Mouse (Mus musculus) hindbrain, embryonic 15.5 days (tissue): ENCODE measurements at regions not wholly inside any gene's neighbourhood (a gene's known extent, or its start where the extent isn't known, plus 50 kb on each side); places are given as distances from the start of the nearest gene placed in this dataset.

Experiments used
- ATAC-seq: fragments of 200-750 bp; cut with Nextera tagmentation; 2 replicates; pipeline ENCODE4 v1.8.0; 2017; ENCODE audit warnings: low read depth, moderate number of reproducible peaks, moderate TSS enrichment; ENCODE audit not compliant: low FRiP score
- H3K27ac ChIP-seq: fragments of 300-500 bp; sonication (generic); replicated peaks from 2 replicates; pipeline ENCODE4 v1.5.1; 2015; ENCODE audit warnings: mild to moderate bottlenecking, inconsistent platforms
- H3K27me3 ChIP-seq: fragments of 300-500 bp; sonication (generic); 2 replicates; pipeline ENCODE4 v1.6.1; 2015; ENCODE audit warnings: control low read depth, inconsistent platforms
- H3K36me3 ChIP-seq: fragments of 300-500 bp; sonication (generic); 2 replicates; pipeline ENCODE4 v1.6.1; 2015; ENCODE audit warnings: control low read depth, inconsistent platforms
- H3K4me1 ChIP-seq: fragments of 300-500 bp; sonication (generic); replicated peaks from 2 replicates; pipeline ENCODE4 v1.6.1; 2015; ENCODE audit warnings: control low read depth, inconsistent platforms
- H3K4me2 ChIP-seq: fragments of 300-500 bp; sonication (generic); 2 replicates; pipeline ENCODE4 v1.6.1; 2015; ENCODE audit warnings: moderate library complexity, mild to moderate bottlenecking, inconsistent platforms
- H3K4me3 ChIP-seq: fragments of 300-500 bp; sonication (generic); 2 replicates; pipeline ENCODE4 v1.5.1; 2015; ENCODE audit warnings: mild to moderate bottlenecking, inconsistent platforms
- H3K9ac ChIP-seq: fragments of 300-500 bp; sonication (generic); 2 replicates; pipeline ENCODE4 v1.6.1; 2015; ENCODE audit warnings: inconsistent platforms
- H3K9me3 ChIP-seq: fragments of 300-500 bp; sonication (generic); 2 replicates; pipeline ENCODE4 v1.6.1; 2016; ENCODE audit warnings: control low read depth, inconsistent platforms
- WGBS: fragments of 180-500 bp; shearing (Covaris S2); methylation state at CpG from one replicate; pipeline ENCODE4 v1.1.7; 2015; 5-methylcytosine and 5-hydroxymethylcytosine counted together

DNA sequence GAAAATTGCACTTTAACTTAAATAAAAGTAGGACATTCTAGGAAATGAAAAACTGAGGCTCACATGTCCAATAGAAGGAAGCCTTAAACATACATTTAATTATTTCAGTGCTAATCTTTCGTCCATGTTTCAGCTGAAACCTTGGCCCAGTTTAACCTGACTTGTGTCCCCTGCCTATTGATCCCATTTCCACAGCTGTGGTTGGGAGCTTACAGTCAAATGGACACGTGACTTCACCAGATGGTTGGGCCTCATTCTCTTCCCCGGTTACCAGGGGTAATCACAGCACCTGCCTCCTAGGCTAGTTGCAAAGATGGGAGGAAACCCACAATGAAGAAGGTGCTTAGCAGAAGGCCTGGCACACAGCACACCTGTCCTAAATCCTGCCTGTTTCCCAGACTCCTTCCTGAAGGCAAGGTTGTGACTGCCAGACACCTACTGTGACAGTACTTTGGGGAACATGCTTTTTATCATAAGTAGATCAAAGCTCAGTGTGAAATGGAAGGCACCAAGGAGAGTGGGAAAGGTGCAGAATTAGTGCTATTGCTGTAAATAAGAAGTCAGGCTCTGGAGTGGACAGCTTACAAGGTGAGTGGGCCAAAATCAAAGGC, 52.4 kb upstream of the Gadd45a start:
- Histone ChIP-seq H3K36me3 (no peaks in the 10 kb centered on the region), H3K4me3 (no peak overlapping the region), H3K4me1 (no peaks in the 10 kb centered on the region), H3K27me3 (no peaks in the 10 kb centered on the region), H3K9ac (no peak overlapping the region), H3K9me3 (no peaks in the 10 kb centered on the region), H3K27ac (no peak overlapping the region), H3K4me2 (no peak overlapping the region)
- 69% methylated on average over 3 of the region's 3 CpGs for WGBS
- no peak for ATAC-seq

DNA sequence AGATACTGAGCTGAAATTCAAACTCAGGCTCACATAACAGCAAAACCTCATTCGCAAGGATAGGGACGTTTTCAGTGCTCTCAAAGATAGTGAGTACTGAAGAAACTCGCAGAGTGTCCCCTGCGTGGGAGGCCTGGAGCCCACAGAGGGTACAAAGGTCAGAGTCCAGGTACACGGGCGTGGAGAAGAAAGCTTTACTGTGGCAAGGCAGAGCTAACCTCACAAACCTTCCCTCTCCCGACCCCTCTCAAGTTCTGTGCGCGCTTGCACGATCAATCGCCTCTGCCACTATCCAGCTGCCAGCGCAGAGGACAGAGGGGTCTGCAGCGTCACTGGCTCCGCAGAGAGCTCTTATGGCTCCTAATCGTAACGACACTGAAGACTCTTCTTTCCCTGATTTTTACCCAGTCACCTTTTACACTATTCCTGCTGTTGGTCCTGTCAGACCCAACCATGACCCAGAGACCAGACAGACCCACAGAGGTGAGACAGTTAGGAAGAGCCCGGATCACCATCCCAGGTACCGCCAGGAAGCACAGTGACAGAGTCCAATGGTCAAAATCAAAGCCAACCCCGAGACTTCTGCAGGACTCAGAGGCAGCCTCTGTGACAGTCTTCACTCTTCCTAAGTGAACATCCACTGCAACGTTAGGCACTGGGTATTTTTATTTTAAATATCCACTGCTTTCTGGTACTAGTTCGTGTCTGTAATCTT, 51.6 kb upstream of the Gadd45a start:
- Histone ChIP-seq H3K4me2 (no peak overlapping the region), H3K4me3 (no peak overlapping the region), H3K9me3 (no peaks in the 10 kb centered on the region), H3K36me3 (no peaks in the 10 kb centered on the region), H3K27me3 (no peaks in the 10 kb centered on the region), H3K4me1 (no peaks in the 10 kb centered on the region), H3K9ac (no peak overlapping the region), H3K27ac (no peak overlapping the region)
- WGBS = 79% methylated on average over 21 of the region's 21 CpGs
- no peak for ATAC-seq

DNA sequence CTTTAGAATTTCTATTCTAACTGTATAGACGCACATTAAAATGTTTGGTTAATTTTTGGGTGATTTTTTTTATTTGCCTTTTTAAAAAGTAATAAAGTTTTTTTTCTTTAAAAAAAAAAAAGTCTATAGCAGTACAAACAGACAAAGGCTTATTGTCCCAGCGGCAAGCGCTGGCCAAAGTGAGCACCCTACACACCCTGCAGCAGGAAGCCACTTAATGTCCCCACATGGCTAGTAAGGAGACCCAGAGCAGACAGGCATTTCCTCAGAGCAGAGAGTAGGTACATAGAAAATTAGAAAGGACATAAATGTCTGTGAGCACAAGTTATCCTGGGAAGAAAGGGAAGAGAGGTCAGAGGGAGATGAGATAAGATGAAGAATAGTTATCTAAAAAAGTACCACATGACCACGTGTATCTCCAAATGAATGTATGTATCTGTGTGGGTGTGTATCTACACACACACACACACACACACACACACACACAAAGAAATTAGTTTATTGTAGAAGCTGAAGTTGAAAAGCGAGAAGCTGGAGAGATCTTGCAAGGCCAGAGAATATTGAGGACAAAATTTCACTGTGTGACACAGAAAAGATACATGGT, 50.7 kb upstream of the Gadd45a start:
- H3K4me1 ChIP-seq = no peaks in the 10 kb centered on the region
- WGBS = 75% methylated on average over 5 of the region's 5 CpGs
- no peaks in the 10 kb centered on the region for H3K9me3 ChIP-seq
- H3K4me3 ChIP-seq = no peak overlapping the region
- no peak overlapping the region for H3K27ac ChIP-seq
- H3K9ac ChIP-seq = no peak overlapping the region
- H3K4me2 ChIP-seq = no peak overlapping the region
- H3K27me3 ChIP-seq = no peaks in the 10 kb centered on the region
- no peak for ATAC-seq
- H3K36me3 ChIP-seq = no peaks in the 10 kb centered on the region

DNA sequence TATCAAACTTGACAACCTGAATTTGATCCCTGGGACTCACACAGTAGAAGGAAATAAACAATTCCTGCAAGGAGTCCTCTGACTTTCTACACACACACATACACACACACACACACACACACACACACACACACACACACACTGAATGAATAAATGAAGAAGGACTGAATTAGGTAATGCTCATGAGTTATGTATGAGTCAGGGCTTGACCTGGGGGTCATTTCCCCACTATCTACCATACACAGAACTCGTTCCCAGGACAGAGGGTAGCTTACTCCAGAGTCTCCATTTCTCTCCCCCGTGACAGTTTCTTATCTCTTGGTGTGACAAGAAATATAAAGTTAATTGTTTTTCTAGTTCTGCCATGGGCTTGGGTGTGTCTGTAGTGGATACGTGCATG, 50.1 kb upstream of the Gadd45a start:
- Histone ChIP-seq H3K9me3 (no peaks in the 10 kb centered on the region), H3K27ac (no peak overlapping the region), H3K36me3 (no peaks in the 10 kb centered on the region), H3K4me3 (no peak overlapping the region), H3K9ac (no peak overlapping the region), H3K4me2 (no peak overlapping the region), H3K27me3 (no peaks in the 10 kb centered on the region), H3K4me1 (no peaks in the 10 kb centered on the region)
- WGBS = 50% methylated on average over 3 of the region's 3 CpGs
- ATAC-seq = no peak
